Mouse (Mus musculus) brain, embryonic 14.5 days (tissue): ENCODE measurements around the gene Abcc6. TPM values are rescaled to one million over a fixed set of nuclear protein-coding genes. Genes with fewer than 3 reads are reported as not detected.

Experiments used
- DNase-seq: peaks from one replicate; pipeline ENCODE4 v3.0.0-alpha.2; 2011; ENCODE audit warnings: low read depth
- CTCF ChIP-seq: fragments of 200-500 bp; IDR thresholded peaks from 2 replicates; pipeline ENCODE4 v1.5.1; 2012; ENCODE audit warnings: inconsistent platforms, mild to moderate bottlenecking, moderate library complexity, borderline replicate concordance; ENCODE audit not compliant: insufficient read depth, insufficient read length; ENCODE audit errors: extremely low read depth
- POLR2A ChIP-seq: fragments of 200-500 bp; IDR thresholded peaks from 2 replicates; pipeline ENCODE4 v1.6.1; 2012; ENCODE audit warnings: mild to moderate bottlenecking, inconsistent platforms, borderline replicate concordance; ENCODE audit not compliant: poor library complexity, insufficient read depth, insufficient read length, severe bottlenecking; ENCODE audit errors: extremely low read depth
- polyA plus RNA-seq: library from polyadenylated mRNA; depleted of rRNA; stranded (reverse); fragments of >200 nt; gene quantifications from 2 replicates; pipeline ENCODE4 v1.2.3, GENCODE M21; 2012; rRNA removed

Gene Abcc6
- polyA plus RNA-seq, 1 experiment = 1.4 TPM

- TF ChIP-seq POLR2A (no peak), CTCF (no peak)
- DNase-seq = peak; percentile 54
These were observed 101.3 kb downstream of the Abcc6 start for GRCm38 (mm10) chr7:45928626-45929295.

- TF ChIP-seq POLR2A (no peak), CTCF (no peak)
- no peak for DNase-seq
These were observed 105.7 kb downstream of the Abcc6 start for GRCm38 (mm10) chr7:45924429-45924816.

GRCm38 (mm10) chr7:45923762-45924428 lies 106.2 kb downstream of the Abcc6 start, which contains the start of gene Ccdc114:
Gene Ccdc114, plus strand, starts transcription at chr7:45924072.
- TF ChIP-seq CTCF (no peak), POLR2A (no peak)
- peak; percentile 49 for DNase-seq

GRCm38 (mm10) chr7:45922928-45923761 lies 107.0 kb downstream of the Abcc6 start:
- peak; percentile 98 for DNase-seq
- no peak for TF ChIP-seq CTCF
- peak; percentile 44; the same call in 1 of the 2 replicates for TF ChIP-seq POLR2A

- DNase-seq = no peak
- TF ChIP-seq CTCF (no peak), POLR2A (no peak)
These were observed 108.0 kb downstream of the Abcc6 start for GRCm38 (mm10) chr7:45921950-45922600.

- TF ChIP-seq POLR2A (no peak), CTCF (no peak)
- no peak for DNase-seq
These were observed 108.9 kb downstream of the Abcc6 start, which contains the start of gene Emp3 for GRCm38 (mm10) chr7:45921242-45921621. Gene Emp3, minus strand, starts transcription at chr7:45921404.

GRCm38 (mm10) chr7:45920583-45921241 lies 109.4 kb downstream of the Abcc6 start:
- TF ChIP-seq POLR2A = no peak
- TF ChIP-seq CTCF = no peak
- DNase-seq = no peak

- no peak for TF ChIP-seq CTCF
- no peak for TF ChIP-seq POLR2A
- DNase-seq = no peak
These were observed 110.3 kb downstream of the Abcc6 start for GRCm38 (mm10) chr7:45919761-45920160.

- TF ChIP-seq POLR2A (no peak), CTCF (peak; percentile 35; the same call in 1 of the 2 replicates)
- DNase-seq = no peak
These were observed 110.9 kb downstream of the Abcc6 start for GRCm38 (mm10) chr7:45919083-45919671.

- DNase-seq = no peak
- TF ChIP-seq CTCF (no peak), POLR2A (no peak)
These were observed 112.2 kb downstream of the Abcc6 start for GRCm38 (mm10) chr7:45917926-45918325.

Other genes starting within 250 kb of the Abcc6 start
- gene Lmtk3, start 246.6 kb downstream of the Abcc6 start, polyA plus RNA-seq = 328 and 336 TPM in 2 replicates
- gene Sult2b1, start 245.6 kb downstream of the Abcc6 start, polyA plus RNA-seq = 2.0 and 2.3 TPM in 2 replicates
- 246 and 277 TPM in 2 replicates for gene Cyth2, start 215.7 kb downstream of the Abcc6 start, polyA plus RNA-seq
- gene Kcnj14, start 205.5 kb downstream of the Abcc6 start, polyA plus RNA-seq = 1.3 and 1.9 TPM in 2 replicates
- 23.4 and 25.5 TPM in 2 replicates for gene Grwd1, start 199.4 kb downstream of the Abcc6 start, polyA plus RNA-seq
- gene Kdelr1, start 157.5 kb downstream of the Abcc6 start, polyA plus RNA-seq = 197 and 238 TPM in 2 replicates
- 13.2 and 31.1 TPM in 2 replicates for gene Grin2d, start 151.9 kb downstream of the Abcc6 start, polyA plus RNA-seq
- 0.30 and 0.41 TPM in 2 replicates for gene Syngr4, start 133.6 kb downstream of the Abcc6 start, polyA plus RNA-seq
- 19.1 and 23.3 TPM in 2 replicates for gene Tmem143, start 133.4 kb downstream of the Abcc6 start, polyA plus RNA-seq
- gene Emp3, start 108.9 kb downstream of the Abcc6 start, polyA plus RNA-seq = 27.7 and 27.8 TPM in 2 replicates
- 5.8 and 7.6 TPM in 2 replicates for gene Ccdc114, start 106.2 kb downstream of the Abcc6 start, polyA plus RNA-seq
- gene Nomo1, start 3.4 kb upstream of the Abcc6 start, polyA plus RNA-seq = 38.5 and 52.6 TPM in 2 replicates
- 15.0 and 22.7 TPM in 2 replicates for gene Kcnj11, start 70.5 kb upstream of the Abcc6 start, polyA plus RNA-seq
- gene Abcc8, start 149.7 kb upstream of the Abcc6 start, polyA plus RNA-seq = 12.3 and 15.0 TPM in 2 replicates
- 0.79 and 1.2 TPM in 2 replicates for gene Ush1c, start 208.2 kb upstream of the Abcc6 start, polyA plus RNA-seq
- gene Otog, start 210.7 kb upstream of the Abcc6 start, polyA plus RNA-seq = 0.06 and 0.22 TPM in 2 replicates